Mouse (Mus musculus): ENCODE measurements around the gene Fcer2a. TPM values are rescaled to one million over a fixed set of nuclear protein-coding genes. Genes with fewer than 3 reads are reported as not detected.

Gene Fcer2a
- total RNA-seq, 2 experiments from 2014 or later, result not detected

Other genes starting within 250 kb of the Fcer2a start
- 1 to 10 TPM in 1 of 2 experiments, under 1 TPM in 1; 0.59 to 1.2 TPM for gene Pex11g, start 226.5 kb downstream of the Fcer2a start, total RNA-seq (2021)
- under 1 TPM; 0.23 to 0.30 TPM for gene Tex45, start 223.3 kb downstream of the Fcer2a start, total RNA-seq (2021)
- 10 to 100 TPM; 29.0 to 32.5 TPM for gene Zfp358, start 201.0 kb downstream of the Fcer2a start, total RNA-seq (2021)
- gene Mcoln1, start 193.7 kb downstream of the Fcer2a start, total RNA-seq (2021), result 10 to 100 TPM; 72.7 to 85.3 TPM
- gene Pnpla6, start 178.8 kb downstream of the Fcer2a start, total RNA-seq (2021), result 10 to 100 TPM; 59.1 to 77.1 TPM
- gene C330021F23Rik, start 126.2 kb downstream of the Fcer2a start, total RNA-seq (2021), result not detected
- 10 to 100 TPM; 35.5 to 38.1 TPM for gene Camsap3, start 106.9 kb downstream of the Fcer2a start, total RNA-seq (2021)
- gene Xab2, start 72.9 kb downstream of the Fcer2a start, total RNA-seq (2021), result 10 to 100 TPM; 37.8 to 41.5 TPM
- gene Pet100, start 72.6 kb downstream of the Fcer2a start, total RNA-seq (2021), result 10 to 100 TPM; 82.1 to 87.9 TPM
- gene Pcp2, start 68.6 kb downstream of the Fcer2a start, total RNA-seq (2021), result under 1 TPM in 1 of 2 experiments, not detected in 1; 0.66 TPM
- 10 to 100 TPM; 31.2 to 42.2 TPM for gene Stxbp2, start 63.2 kb downstream of the Fcer2a start, total RNA-seq (2021)
- gene Retn, start 38.4 kb downstream of the Fcer2a start, total RNA-seq (2021), result under 1 TPM; 0.32 to 0.54 TPM
- gene Mcemp1, start 28.4 kb downstream of the Fcer2a start, total RNA-seq (2021), result not detected
- gene Fcor, start 21.8 kb downstream of the Fcer2a start, total RNA-seq (2021), result 10 to 100 TPM; 22.4 to 23.5 TPM
- 10 to 100 TPM; 26.5 to 32.9 TPM for gene Trappc5, start 17.9 kb downstream of the Fcer2a start, total RNA-seq (2021)
- not detected for gene Clec4g, start 26.5 kb upstream of the Fcer2a start, total RNA-seq (2021)
- not detected for gene Cd209a, start 54.8 kb upstream of the Fcer2a start, total RNA-seq (2021)
- not detected for gene Cd209e, start 160.1 kb upstream of the Fcer2a start, total RNA-seq (2021)
- not detected for gene Cd209d, start 184.4 kb upstream of the Fcer2a start, total RNA-seq (2021)
- gene Cd209b, start 232.7 kb upstream of the Fcer2a start, total RNA-seq (2021), result under 1 TPM; 0.28 to 0.59 TPM

All from layer of hippocampus, postnatal 25 days (tissue).